Mouse (Mus musculus): ENCODE data around the gene Tmem115.
"Not testable (repeated sequence)": the region's sequence is repeated elsewhere in the genome, so short reads cannot be mapped to it uniquely, and the experiment has no call there.

Gene Tmem115

GRCm38 (mm10) chr9:107571534-107572326 lies 38.0 kb downstream of the Tmem115 start:
- DNase-seq (ENCODE audit: low spot score), result no peak

- no peak for DNase-seq (ENCODE audit: low spot score)
Observed at GRCm38 (mm10) chr9:107572327-107572662, 38.5 kb downstream of the Tmem115 start.

GRCm38 (mm10) chr9:107573774-107574173 lies 40.0 kb downstream of the Tmem115 start:
- not testable (repeated sequence) for DNase-seq (ENCODE audit: low spot score)

- no peak for DNase-seq (ENCODE audit: low spot score)
Observed at GRCm38 (mm10) chr9:107575579-107576356, 42.0 kb downstream of the Tmem115 start.

GRCm38 (mm10) chr9:107576357-107577107 lies 42.8 kb downstream of the Tmem115 start, which contains the start of gene Hyal1:
Hyal1 (plus strand) TSS chr9:107576927.
- DNase-seq (ENCODE audit: low spot score), result no peak

- DNase-seq (ENCODE audit: low spot score), result no peak
Observed at GRCm38 (mm10) chr9:107577871-107578270, 44.1 kb downstream of the Tmem115 start.

GRCm38 (mm10) chr9:107578587-107578986 lies 44.8 kb downstream of the Tmem115 start, which contains the start of gene Naa80:
Naa80 (plus strand) TSS chr9:107578887.
- DNase-seq (ENCODE audit: low spot score), result no peak

- no peak for DNase-seq (ENCODE audit: low spot score)
Observed at GRCm38 (mm10) chr9:107579023-107579900, 45.5 kb downstream of the Tmem115 start.

- peak; percentile 90 for DNase-seq (ENCODE audit: low spot score)
Observed at GRCm38 (mm10) chr9:107580501-107581317, 47.0 kb downstream of the Tmem115 start, which contains the start of gene Hyal3. Hyal3 (plus strand) TSS chr9:107580818.

- DNase-seq (ENCODE audit: low spot score), result no peak
Observed at GRCm38 (mm10) chr9:107581584-107581983, 47.8 kb downstream of the Tmem115 start.

GRCm38 (mm10) chr9:107582509-107583062 lies 48.8 kb downstream of the Tmem115 start:
- DNase-seq (ENCODE audit: low spot score), result no peak

GRCm38 (mm10) chr9:107583174-107583573 lies 49.4 kb downstream of the Tmem115 start:
- DNase-seq (ENCODE audit: low spot score), result no peak

GRCm38 (mm10) chr9:107586504-107586903 lies 52.8 kb downstream of the Tmem115 start:
- no peak for DNase-seq (ENCODE audit: low spot score)

GRCm38 (mm10) chr9:107586974-107587832 lies 53.5 kb downstream of the Tmem115 start, which contains the start of gene Ifrd2:
Ifrd2 (plus strand) TSS chr9:107587642.
- peak; percentile 99 for DNase-seq (ENCODE audit: low spot score)

GRCm38 (mm10) chr9:107587833-107588639 lies 54.3 kb downstream of the Tmem115 start:
- DNase-seq (ENCODE audit: low spot score), result no peak

Data from T-cell, adult 2 months (primary cell).